Mouse (Mus musculus) R1 (cell line): ENCODE measurements around the gene Ddr1.
"Not testable (repeated sequence)": the region's sequence is repeated elsewhere in the genome, so short reads cannot be mapped to it uniquely, and the experiment has no call there.

Experiments used
- DNase-seq: peaks from one replicate; pipeline ENCODE4 v3.0.0-alpha.2; 2018; ENCODE audit warnings: low read depth, low spot score

The Ddr1 gene

GRCm38 (mm10) chr17:35704621-35705464, at the start of gene Ddr1:
Gene Ddr1, minus strand, starts transcription at chr17:35704621.
- peak; percentile 59 for DNase-seq

- DNase-seq = no peak
Measured at GRCm38 (mm10) chr17:35753668-35754067, 49.2 kb upstream of the Ddr1 start.

- no peak for DNase-seq
Measured at GRCm38 (mm10) chr17:35752221-35752811, 47.9 kb upstream of the Ddr1 start.

GRCm38 (mm10) chr17:35749685-35750084, 45.3 kb upstream of the Ddr1 start:
- DNase-seq = no peak

GRCm38 (mm10) chr17:35744361-35744760, 39.9 kb upstream of the Ddr1 start:
- DNase-seq = no peak

GRCm38 (mm10) chr17:35742948-35743347, 38.5 kb upstream of the Ddr1 start:
- DNase-seq = no peak

GRCm38 (mm10) chr17:35741589-35742226, 37.3 kb upstream of the Ddr1 start:
- DNase-seq = no peak

- DNase-seq = no peak
Measured at GRCm38 (mm10) chr17:35740276-35740880, 36.0 kb upstream of the Ddr1 start.

- peak; percentile 94 for DNase-seq
Measured at GRCm38 (mm10) chr17:35739675-35740074, 35.3 kb upstream of the Ddr1 start.

GRCm38 (mm10) chr17:35737743-35738142, 33.3 kb upstream of the Ddr1 start:
- peak; percentile 92 for DNase-seq

GRCm38 (mm10) chr17:35736280-35736960, 32.0 kb upstream of the Ddr1 start:
- no peak for DNase-seq

GRCm38 (mm10) chr17:35734478-35734877, 30.1 kb upstream of the Ddr1 start:
- no peak for DNase-seq

GRCm38 (mm10) chr17:35733398-35733797, 29.0 kb upstream of the Ddr1 start:
- no peak for DNase-seq

- peak; percentile 82 for DNase-seq
Measured at GRCm38 (mm10) chr17:35731431-35732145, 27.2 kb upstream of the Ddr1 start.

GRCm38 (mm10) chr17:35730112-35730511, 25.7 kb upstream of the Ddr1 start:
- not testable (repeated sequence) for DNase-seq

- DNase-seq = no peak
Measured at GRCm38 (mm10) chr17:35728821-35729220, 24.4 kb upstream of the Ddr1 start.

GRCm38 (mm10) chr17:35727471-35728205, 23.2 kb upstream of the Ddr1 start:
- peak; percentile 98 for DNase-seq

GRCm38 (mm10) chr17:35727028-35727427, 22.6 kb upstream of the Ddr1 start:
- no peak for DNase-seq

GRCm38 (mm10) chr17:35725286-35726232, 21.1 kb upstream of the Ddr1 start:
- peak; percentile 79 for DNase-seq
